Mouse (Mus musculus) MEL (cell line): ENCODE measurements around the gene Chpf. TPM values are rescaled to one million over a fixed set of nuclear protein-coding genes. Genes with fewer than 3 reads are reported as not detected.

ENCODE experiments used
- DNase-seq: peaks from one replicate; pipeline ENCODE4 v3.0.0; 2011; ENCODE audit warnings: low read depth, low spot score
- H3K27ac ChIP-seq: 2 replicates; pipeline ENCODE4 v1.5.1; 2012; ENCODE audit warnings: low read depth, mild to moderate bottlenecking, control low read depth, low read length, moderate library complexity; ENCODE audit not compliant: control insufficient read depth
- H3K27me3 ChIP-seq, 2 experiments: fragments of 150-350 bp in 1 of 2; sonication (generic) in 1 of 2; 2 replicates each; pipeline ENCODE4 v1.6.1; 2012; ENCODE audit warnings: low read length in 2 of 2, mild to moderate bottlenecking in 2 of 2, improper control_type of control experiment in 1 of 2, moderate library complexity in 1 of 2; ENCODE audit not compliant: insufficient read depth in 2 of 2, control insufficient read depth in 1 of 2
- H3K36me3 ChIP-seq, 2 experiments: 2 replicates each; pipeline ENCODE4 v1.6.1; 2012 to 2014; ENCODE audit warnings: low read length in 2 of 2, improper control_type of control experiment in 1 of 2, inconsistent platforms in 1 of 2, mild to moderate bottlenecking in 1 of 2; ENCODE audit not compliant: insufficient read depth in 2 of 2, control insufficient read depth in 1 of 2
- H3K4me1 ChIP-seq, 2 experiments: fragments of 150-350 bp in 1 of 2; sonication (generic) in 1 of 2; 2 replicates each; pipeline ENCODE4 v1.6.1; 2012; ENCODE audit warnings: low read length in 2 of 2, improper control_type of control experiment in 1 of 2, mild to moderate bottlenecking in 1 of 2; ENCODE audit not compliant: insufficient read depth in 2 of 2, control insufficient read depth in 1 of 2
- H3K4me3 ChIP-seq, 2 experiments: fragments of 150-350 bp in 1 of 2; sonication (generic) in 1 of 2; 2 replicates each; pipeline ENCODE4 v1.5.1; 2012; ENCODE audit warnings: low read depth in 2 of 2, low read length in 2 of 2, mild to moderate bottlenecking in 2 of 2, moderate library complexity in 2 of 2, control low read depth in 1 of 2, improper control_type of control experiment in 1 of 2; ENCODE audit not compliant: control insufficient read depth in 1 of 2, insufficient read depth in 1 of 2
- H3K79me2 ChIP-seq: 2 replicates; pipeline ENCODE4 v1.6.1; 2012; ENCODE audit warnings: mild to moderate bottlenecking, low read length, moderate library complexity; ENCODE audit not compliant: control insufficient read depth, poor library complexity, insufficient read depth
- H3K9ac ChIP-seq: 2 replicates; pipeline ENCODE4 v1.6.1; 2012; ENCODE audit warnings: low read depth, mild to moderate bottlenecking, control low read depth, low read length, moderate library complexity; ENCODE audit not compliant: control insufficient read depth, poor library complexity, severe bottlenecking
- H3K9me3 ChIP-seq: fragments of 150-350 bp; sonication (generic); replicated peaks from 2 replicates; pipeline ENCODE4 v1.6.1; 2012; ENCODE audit warnings: mild to moderate bottlenecking, low read length, improper control_type of control experiment, moderate library complexity; ENCODE audit not compliant: insufficient read depth
- BHLHE40 ChIP-seq: IDR thresholded peaks from 2 replicates; pipeline ENCODE4 v1.6.1; 2012; ENCODE audit warnings: low read depth, mild to moderate bottlenecking, inconsistent platforms, low read length, improper control_type of control experiment, borderline replicate concordance
- CHD1 ChIP-seq: IDR thresholded peaks from 2 replicates; pipeline ENCODE4 v1.6.1; 2012; ENCODE audit warnings: low read depth, mild to moderate bottlenecking, inconsistent platforms, low read length, improper control_type of control experiment
- CTCF ChIP-seq, 3 experiments: IDR thresholded peaks in 2 of 3; conservative IDR thresholded peaks in 1 of 3; 2 replicates each; pipeline ENCODE4 v1.5.1; 2011 to 2012; ENCODE audit warnings: low read length in 3 of 3, low read depth in 2 of 3, mild to moderate bottlenecking in 2 of 3, improper control_type of control experiment in 1 of 3, inconsistent platforms in 1 of 3, mixed read lengths in 1 of 3, moderate library complexity in 1 of 3; ENCODE audit not compliant: control insufficient read depth in 1 of 3, insufficient read depth in 1 of 3, poor library complexity in 1 of 3, severe bottlenecking in 1 of 3
- ELF1 ChIP-seq: IDR thresholded peaks from 2 replicates; pipeline ENCODE4 v1.6.1; 2014; ENCODE audit warnings: low read depth, mild to moderate bottlenecking, inconsistent platforms, low read length, improper control_type of control experiment, moderate library complexity
- GABPA ChIP-seq: IDR thresholded peaks from 2 replicates; pipeline ENCODE4 v1.6.1; 2012; ENCODE audit warnings: low read depth, mild to moderate bottlenecking, inconsistent platforms, low read length, improper control_type of control experiment, moderate library complexity
- JUND ChIP-seq: IDR thresholded peaks from 2 replicates; pipeline ENCODE4 v1.6.1; 2011; ENCODE audit warnings: low read depth, mild to moderate bottlenecking, improper control_type of control experiment, low read length
- KAT2A ChIP-seq: conservative IDR thresholded peaks from 2 replicates; pipeline ENCODE4 v1.6.1; 2012; ENCODE audit warnings: low read depth, low read length, improper control_type of control experiment, inconsistent platforms
- MXI1 ChIP-seq: IDR thresholded peaks from 2 replicates; pipeline ENCODE4 v1.6.1; 2011; ENCODE audit warnings: mild to moderate bottlenecking, low read depth, low read length, improper control_type of control experiment
- NRF1 ChIP-seq: IDR thresholded peaks from 2 replicates; pipeline ENCODE4 v1.6.1; 2014; ENCODE audit warnings: low read depth, mild to moderate bottlenecking, inconsistent platforms, low read length, improper control_type of control experiment, moderate library complexity; ENCODE audit not compliant: poor library complexity, insufficient read depth, severe bottlenecking
- RAD21 ChIP-seq: IDR thresholded peaks from 2 replicates; pipeline ENCODE4 v1.6.1; 2011; ENCODE audit warnings: mild to moderate bottlenecking, low read depth, low read length, improper control_type of control experiment
- TBP ChIP-seq: IDR thresholded peaks from 2 replicates; pipeline ENCODE4 v1.8.0; 2011; ENCODE audit warnings: low read depth, low read length, improper control_type of control experiment
- USF1 ChIP-seq: IDR thresholded peaks from 2 replicates; pipeline ENCODE4 v1.6.1; 2014; ENCODE audit warnings: low read depth, mild to moderate bottlenecking, inconsistent platforms, low read length, improper control_type of control experiment, moderate library complexity
- USF2 ChIP-seq, 2 experiments: IDR thresholded peaks; 2 replicates each; pipeline ENCODE4 v1.6.1; 2011 to 2012; ENCODE audit warnings: improper control_type of control experiment in 2 of 2, low read length in 2 of 2, borderline replicate concordance in 1 of 2, inconsistent platforms in 1 of 2, low read depth in 1 of 2, mild to moderate bottlenecking in 1 of 2; ENCODE audit not compliant: insufficient read depth in 1 of 2
- ZNF384 ChIP-seq: IDR thresholded peaks from 2 replicates; pipeline ENCODE4 v1.6.1; 2012; ENCODE audit warnings: low read depth, mild to moderate bottlenecking, inconsistent platforms, low read length, improper control_type of control experiment
- polyA plus RNA-seq, 2 experiments: library from polyadenylated mRNA; stranded (reverse) in 1 of 2; unstranded in 1 of 2; fragments of >175 nt in 1 of 2; fragments of >200 nt in 1 of 2; gene quantifications; 2 replicates each; pipeline versions ENCODE4 v1.2.1 to v1.2.4; 2012; ENCODE audit warnings: low replicate concordance in 2 of 2, low read depth in 1 of 2; ENCODE audit not compliant: insufficient read length in 2 of 2, insufficient read depth in 1 of 2, missing spikeins in 1 of 2
- total RNA-seq: library from RNA; depleted of rRNA; stranded (reverse); fragments of 300-350 nt; gene quantifications from 2 replicates; pipeline ENCODE4 v1.2.3, GENCODE M21; 2012

Gene Chpf
- total and polyA plus RNA-seq, 3 experiments, result 32.3 to 49.0 TPM; not detected in 1

GRCm38 (mm10) chr1:75505159-75505955 lies 26.2 kb upstream of the Chpf start:
- DNase-seq, result no peak

GRCm38 (mm10) chr1:75504256-75505045 lies 25.3 kb upstream of the Chpf start:
- no peaks in the 10 kb centered on the region for H3K27me3 ChIP-seq

More at GRCm38 (mm10) chr1:75505159-75505955, 26.2 kb upstream of the Chpf start:
- Histone ChIP-seq H3K27ac (no peak overlapping the region), H3K4me3 (no peak overlapping the region), H3K4me1 (no peaks in the 10 kb centered on the region), H3K9ac (no peak overlapping the region), H3K27me3 (no peaks in the 10 kb centered on the region), H3K9me3 (no peaks in the 10 kb centered on the region), H3K36me3 (no peaks in the 10 kb centered on the region), H3K79me2 (no peaks in the 10 kb centered on the region)
- no peak for TF ChIP-seq NRF1
- TF ChIP-seq BHLHE40, result no peak

DNA sequence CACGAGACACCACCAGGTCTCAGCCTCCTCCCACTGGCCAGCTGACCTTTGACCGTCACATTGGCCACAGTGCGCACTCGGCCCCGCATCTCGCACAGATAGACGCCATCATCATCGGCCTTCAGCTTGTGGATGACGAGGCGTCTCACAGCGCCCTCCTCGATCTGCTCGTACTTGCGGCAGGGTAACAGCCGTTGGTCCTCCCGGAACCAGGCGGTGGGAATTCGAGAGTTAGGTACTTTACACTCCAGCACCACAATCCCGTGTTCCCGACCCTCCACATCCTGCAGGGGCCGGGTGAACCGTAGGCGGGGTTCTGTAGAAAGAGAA lies 24.5 kb upstream of the Chpf start:
- Histone ChIP-seq H3K4me3 (no peak overlapping the region), H3K4me1 (no peaks in the 10 kb centered on the region), H3K36me3 (no peaks in the 10 kb centered on the region), H3K79me2 (no peaks in the 10 kb centered on the region), H3K27ac (no peak overlapping the region), H3K9ac (no peak overlapping the region), H3K9me3 (no peaks in the 10 kb centered on the region), H3K27me3 (no peaks in the 10 kb centered on the region)
- no peak for DNase-seq
- TF ChIP-seq ZNF384 (no peak), GABPA (no peak), KAT2A (no peak), CHD1 (no peak), USF1 (no peak), USF2 (IDR thresholded peaks at IDR 0.05; ENCODE audit: borderline replicate concordance in 1 of 2, insufficient read depth in 1 of 2, low read depth in 1 of 2, low read length in 2 of 2) (no peak), CTCF (IDR thresholded peaks at IDR 0.05 in 2 of 3, conservative IDR thresholded peaks at IDR 0.05 in 1 of 3; ENCODE audit: control insufficient read depth in 1 of 3, insufficient read depth in 1 of 3, low read depth in 2 of 3, low read length in 3 of 3, poor library complexity in 1 of 3, severe bottlenecking in 1 of 3) (no peak)
- TF ChIP-seq, all 39 proteins: peak for 0

More at GRCm38 (mm10) chr1:75504256-75505045, 25.3 kb upstream of the Chpf start:
- Histone ChIP-seq H3K27ac (no peak overlapping the region), H3K79me2 (no peaks in the 10 kb centered on the region), H3K4me3 (no peak overlapping the region), H3K9me3 (no peaks in the 10 kb centered on the region), H3K36me3 (no peaks in the 10 kb centered on the region), H3K4me1 (no peaks in the 10 kb centered on the region), H3K9ac (no peak overlapping the region)
- no peak for DNase-seq
- TF ChIP-seq USF2 (IDR thresholded peaks at IDR 0.05; ENCODE audit: borderline replicate concordance in 1 of 2, insufficient read depth in 1 of 2, low read depth in 1 of 2, low read length in 2 of 2), result no peak
- no peak for TF ChIP-seq RAD21
- TF ChIP-seq MXI1, result no peak
- no peak for TF ChIP-seq JUND
- TF ChIP-seq ELF1, result no peak
- no peak for TF ChIP-seq TBP
